Mouse (Mus musculus) left cerebral cortex, postnatal 10 days (tissue): ENCODE data around the gene Slc1a7. TPM values are rescaled to one million over a fixed set of nuclear protein-coding genes. Genes with fewer than 3 reads are reported as not detected.

Source experiments
- total RNA-seq, 2 experiments: library from RNA; stranded (reverse); gene quantifications; 2 replicates each; pipeline ENCODE4 v1.2.3; 2021

The Slc1a7 gene
- total RNA-seq, 2 experiments from 2014 or later, result not detected

Other genes starting within 250 kb of the Slc1a7 start
- 100 to 1,000 TPM; 165 to 168 TPM for gene Lrp8, start 166.1 kb upstream of the Slc1a7 start, total RNA-seq
- 10 to 100 TPM; 43.9 to 46.4 TPM for gene Magoh, start 88.6 kb upstream of the Slc1a7 start, total RNA-seq
- 10 to 100 TPM; 63.3 to 67.7 TPM for gene 0610037L13Rik, start 78.5 kb upstream of the Slc1a7 start, total RNA-seq
- gene Cpt2, start 44.7 kb upstream of the Slc1a7 start, total RNA-seq, result 1 to 10 TPM; 3.9 to 4.8 TPM
- 1 to 10 TPM; 4.4 to 5.8 TPM for gene Podn, start 128.1 kb downstream of the Slc1a7 start, total RNA-seq
- gene Scp2, start 176.7 kb downstream of the Slc1a7 start, total RNA-seq, result 10 to 100 TPM; 73.0 to 79.6 TPM
- 10 to 100 TPM in 1 of 2 experiments, 1 to 10 TPM in 1; 9.4 to 11.0 TPM for gene Echdc2, start 197.1 kb downstream of the Slc1a7 start, total RNA-seq
- gene Zyg11a, start 249.7 kb downstream of the Slc1a7 start, total RNA-seq, result under 1 TPM; 0.14 to 0.19 TPM